ENCODE assay signal across 8 mouse cellular contexts in genomic region chr11:75152603-75153557, GRCm38 (mm10). TPM values are rescaled to one million over a fixed set of nuclear protein-coding genes. Genes with fewer than 3 reads are reported as not detected.
DNase-seq lines count a peak whose midpoint lies in the region; ATAC-seq lines count a peak whose summit lies in the region.

No protein-coding gene starts in this region.

- H3K36me3 ChIP-seq in hindbrain, embryonic 13.5 days, result peaks cover 25% of the 10 kb centered on the region
- no peaks in the 10 kb centered on the region for H3K36me3 ChIP-seq in hindbrain, embryonic 11.5 days (ENCODE audit: control insufficient read depth, insufficient read depth, low read length)
- H3K36me3 ChIP-seq in heart, embryonic 14.5 days (ENCODE audit: control insufficient read depth, insufficient read depth, low read length), result peaks cover 33% of the 10 kb centered on the region
- 0 out of 2 replicates have a peak, but pooled peaks cover 3% of the 10 kb centered on the region for H3K36me3 ChIP-seq in liver, embryonic 13.5 days
- H3K36me3 ChIP-seq in forebrain, embryonic 13.5 days (ENCODE audit: poor library complexity, severe bottlenecking), result peaks cover 27% of the 10 kb centered on the region

- H3K4me3 ChIP-seq in hindbrain, embryonic 13.5 days, result no peak overlapping the region
- H3K4me3 ChIP-seq in hindbrain, embryonic 11.5 days (ENCODE audit: low read depth, low read length), result no peak overlapping the region
- no peak overlapping the region for H3K4me3 ChIP-seq in brown adipose tissue, adult 24 weeks (ENCODE audit: insufficient read depth, low read depth, low read length)
- no peak overlapping the region for H3K4me3 ChIP-seq in heart, embryonic 14.5 days (ENCODE audit: control insufficient read depth in 1 of 2, insufficient read depth in 1 of 2, low read depth in 1 of 2, low read length in 2 of 2)
- no peak overlapping the region for H3K4me3 ChIP-seq in liver, embryonic 13.5 days (replicated peaks)
- no peak overlapping the region for H3K4me3 ChIP-seq in forebrain, embryonic 13.5 days

- H3K9ac ChIP-seq in hindbrain, embryonic 13.5 days, result no peak overlapping the region
- H3K9ac ChIP-seq in hindbrain, embryonic 11.5 days (ENCODE audit: low read depth, low read length), result no peak overlapping the region
- no peak overlapping the region; the same call in 1 of the 2 replicates for H3K9ac ChIP-seq in heart, embryonic 14.5 days (ENCODE audit: low read length)
- H3K9ac ChIP-seq in liver, embryonic 13.5 days, result no peak overlapping the region
- H3K9ac ChIP-seq in forebrain, embryonic 13.5 days, result no peak overlapping the region

- peaks cover 23% of the 10 kb centered on the region for H3K4me1 ChIP-seq in hindbrain, embryonic 13.5 days (replicated peaks)
- peaks cover under 1% of the 10 kb centered on the region; the same call in 1 of the 2 replicates for H3K4me1 ChIP-seq in hindbrain, embryonic 11.5 days (replicated peaks; ENCODE audit: control insufficient read depth, insufficient read depth, low read length)
- peaks cover 33% of the 10 kb centered on the region for H3K4me1 ChIP-seq in brown adipose tissue, adult 24 weeks (ENCODE audit: control insufficient read depth, insufficient read depth, insufficient read length, low read length)
- peaks cover 22 to 29% of the 10 kb centered on the region in 2 experiments for H3K4me1 ChIP-seq in heart, embryonic 14.5 days (ENCODE audit: control insufficient read depth in 2 of 2, insufficient read depth in 2 of 2, low read length in 2 of 2)
- H3K4me1 ChIP-seq in liver, embryonic 13.5 days (replicated peaks), result peaks cover 51% of the 10 kb centered on the region
- peaks cover 4% of the 10 kb centered on the region; the same call in 1 of the 2 replicates for H3K4me1 ChIP-seq in forebrain, embryonic 13.5 days

- WGBS in hindbrain, embryonic 13.5 days, result 81% methylated on average over 18 of the region's 18 CpGs
- WGBS in hindbrain, embryonic 11.5 days, result 79% methylated on average over 18 of the region's 18 CpGs
- WGBS in heart, embryonic 14.5 days, result 54% methylated on average over 18 of the region's 18 CpGs
- WGBS in liver, embryonic 13.5 days (ENCODE audit: insufficient replicate concordance), result 55% methylated on average over 18 of the region's 18 CpGs
- WGBS in forebrain, embryonic 13.5 days, result 89% methylated on average over 18 of the region's 18 CpGs

- ATAC-seq in hindbrain, embryonic 13.5 days (ENCODE audit: low FRiP score), result no peak
- no peak for ATAC-seq in hindbrain, embryonic 11.5 days (ENCODE audit: low FRiP score)
- peak; percentile 53; the same call in 1 of the 2 replicates for ATAC-seq in heart, embryonic 14.5 days (ENCODE audit: insufficient number of reproducible peaks, insufficient read depth, low FRiP score, low read depth)
- no peak for ATAC-seq in liver, embryonic 13.5 days (ENCODE audit: low read depth)
- ATAC-seq in forebrain, embryonic 13.5 days, result no peak

- H3K9me3 ChIP-seq in hindbrain, embryonic 13.5 days, result no peaks in the 10 kb centered on the region
- H3K9me3 ChIP-seq in hindbrain, embryonic 11.5 days (ENCODE audit: control insufficient read depth, low read length), result no peaks in the 10 kb centered on the region
- no peaks in the 10 kb centered on the region for H3K9me3 ChIP-seq in heart, embryonic 14.5 days (ENCODE audit: control insufficient read depth, low read length)
- no peaks in the 10 kb centered on the region for H3K9me3 ChIP-seq in liver, embryonic 13.5 days (replicated peaks)
- H3K9me3 ChIP-seq in forebrain, embryonic 13.5 days (replicated peaks), result no peaks in the 10 kb centered on the region

- H3K27me3 ChIP-seq in hindbrain, embryonic 13.5 days, result no peaks in the 10 kb centered on the region
- H3K27me3 ChIP-seq in hindbrain, embryonic 11.5 days (ENCODE audit: control insufficient read depth, insufficient read depth, low read length), result no peaks in the 10 kb centered on the region
- H3K27me3 ChIP-seq in heart, embryonic 14.5 days (ENCODE audit: control insufficient read depth, insufficient read depth, low read length), result no peaks in the 10 kb centered on the region
- H3K27me3 ChIP-seq in liver, embryonic 13.5 days, result no peaks in the 10 kb centered on the region
- H3K27me3 ChIP-seq in forebrain, embryonic 13.5 days, result no peaks in the 10 kb centered on the region

- no peak overlapping the region for H3K4me2 ChIP-seq in hindbrain, embryonic 13.5 days
- no peak overlapping the region for H3K4me2 ChIP-seq in hindbrain, embryonic 11.5 days (replicated peaks; ENCODE audit: low read depth, low read length)
- no peak overlapping the region for H3K4me2 ChIP-seq in heart, embryonic 14.5 days (ENCODE audit: low read length)
- H3K4me2 ChIP-seq in liver, embryonic 13.5 days, result no peak overlapping the region
- no peak overlapping the region for H3K4me2 ChIP-seq in forebrain, embryonic 13.5 days

- H3K27ac ChIP-seq in hindbrain, embryonic 13.5 days, result peak overlapping the region; percentile 20; the same call in 1 of the 2 replicates
- no peak overlapping the region for H3K27ac ChIP-seq in hindbrain, embryonic 11.5 days (ENCODE audit: low read depth, low read length)
- H3K27ac ChIP-seq in brown adipose tissue, adult 24 weeks (replicated peaks; ENCODE audit: low read depth, low read length), result peak overlapping the region; percentile 90
- peak overlapping the region; percentile 11 to 71 for H3K27ac ChIP-seq in heart, embryonic 14.5 days (replicated peaks in 1 of 2; ENCODE audit: control insufficient read depth in 1 of 2, insufficient read depth in 1 of 2, low read depth in 2 of 2, low read length in 2 of 2)
- peak overlapping the region; percentile 15 for H3K27ac ChIP-seq in liver, embryonic 13.5 days
- no peak overlapping the region for H3K27ac ChIP-seq in forebrain, embryonic 13.5 days

- no peak for DNase-seq in hindbrain, embryonic 11.5 days (ENCODE audit: low spot score)
- no peak for DNase-seq in liver, embryonic 13.5 days
- DNase-seq in testis, postnatal 10 days (ENCODE audit: low spot score), result peak; percentile 49
- DNase-seq in MN1 (ENCODE audit: low spot score), result no peak

RNA-seq across cellular contexts. Expression of gene Hic1, which starts 16.4 kb away (rescaled TPM):
- polyA plus RNA-seq in hindbrain, embryonic 13.5 days (2015; fragmentation: Nextera tagmentation; extraction: Ambion mirVana), result 3.4 TPM in 2 replicates
- polyA plus RNA-seq in hindbrain, embryonic 11.5 days (2014; fragmentation: Nextera tagmentation; extraction: Ambion mirVana), result 0.90 and 1.5 TPM in 2 replicates
- polyA plus RNA-seq in brown adipose tissue, adult 24 weeks (2012; ENCODE audit: insufficient read depth, insufficient read length, missing spikeins), result 4.9 and 5.3 TPM in 2 replicates
- polyA plus RNA-seq in heart, embryonic 14.5 days (2014; fragmentation: Nextera tagmentation; extraction: Ambion mirVana), result 6.4 and 6.8 TPM in 2 replicates
- 1.2 and 1.5 TPM in 2 replicates for polyA plus RNA-seq in liver, embryonic 13.5 days (2015; fragmentation: Nextera tagmentation; extraction: Ambion mirVana)
- polyA plus RNA-seq in forebrain, embryonic 13.5 days (2015; fragmentation: Nextera tagmentation; extraction: Ambion mirVana), result 1.2 and 1.5 TPM in 2 replicates

RNA-seq across cellular contexts. Expression of gene Ovca2, which starts 25.8 kb away (rescaled TPM):
- 17.0 and 18.2 TPM in 2 replicates for polyA plus RNA-seq in hindbrain, embryonic 13.5 days (2015; fragmentation: Nextera tagmentation; extraction: Ambion mirVana)
- polyA plus RNA-seq in hindbrain, embryonic 11.5 days (2014; fragmentation: Nextera tagmentation; extraction: Ambion mirVana), result 28.0 and 31.0 TPM in 2 replicates
- 10.4 and 13.2 TPM in 2 replicates for polyA plus RNA-seq in brown adipose tissue, adult 24 weeks (2012; ENCODE audit: insufficient read depth, insufficient read length, missing spikeins)
- polyA plus RNA-seq in heart, embryonic 14.5 days (2014; fragmentation: Nextera tagmentation; extraction: Ambion mirVana), result 19.4 and 19.7 TPM in 2 replicates
- polyA plus RNA-seq in liver, embryonic 13.5 days (2015; fragmentation: Nextera tagmentation; extraction: Ambion mirVana), result 13.3 and 13.4 TPM in 2 replicates
- polyA plus RNA-seq in forebrain, embryonic 13.5 days (2015; fragmentation: Nextera tagmentation; extraction: Ambion mirVana), result 22.8 and 25.1 TPM in 2 replicates

RNA-seq across cellular contexts. Expression of gene Dph1, which starts 38.2 kb away (rescaled TPM):
- 14.4 and 15.5 TPM in 2 replicates for polyA plus RNA-seq in hindbrain, embryonic 13.5 days (2015; fragmentation: Nextera tagmentation; extraction: Ambion mirVana)
- polyA plus RNA-seq in hindbrain, embryonic 11.5 days (2014; fragmentation: Nextera tagmentation; extraction: Ambion mirVana), result 14.1 and 18.8 TPM in 2 replicates
- polyA plus RNA-seq in brown adipose tissue, adult 24 weeks (2012; ENCODE audit: insufficient read depth, insufficient read length, missing spikeins), result 8.8 and 9.4 TPM in 2 replicates
- polyA plus RNA-seq in heart, embryonic 14.5 days (2014; fragmentation: Nextera tagmentation; extraction: Ambion mirVana), result 23.1 and 23.7 TPM in 2 replicates
- 13.8 and 15.8 TPM in 2 replicates for polyA plus RNA-seq in liver, embryonic 13.5 days (2015; fragmentation: Nextera tagmentation; extraction: Ambion mirVana)
- 13.9 and 15.8 TPM in 2 replicates for polyA plus RNA-seq in forebrain, embryonic 13.5 days (2015; fragmentation: Nextera tagmentation; extraction: Ambion mirVana)

RNA-seq across cellular contexts. Expression of gene Rtn4rl1, which starts 40.7 kb away (rescaled TPM):
- 6.2 and 8.0 TPM in 2 replicates for polyA plus RNA-seq in hindbrain, embryonic 13.5 days (2015; fragmentation: Nextera tagmentation; extraction: Ambion mirVana)
- 2.4 and 2.8 TPM in 2 replicates for polyA plus RNA-seq in hindbrain, embryonic 11.5 days (2014; fragmentation: Nextera tagmentation; extraction: Ambion mirVana)
- polyA plus RNA-seq in brown adipose tissue, adult 24 weeks (2012; ENCODE audit: insufficient read depth, insufficient read length, missing spikeins), result 5.3 and 6.1 TPM in 2 replicates
- 17.0 and 17.3 TPM in 2 replicates for polyA plus RNA-seq in heart, embryonic 14.5 days (2014; fragmentation: Nextera tagmentation; extraction: Ambion mirVana)
- polyA plus RNA-seq in liver, embryonic 13.5 days (2015; fragmentation: Nextera tagmentation; extraction: Ambion mirVana), result 0.78 and 0.97 TPM in 2 replicates
- polyA plus RNA-seq in forebrain, embryonic 13.5 days (2015; fragmentation: Nextera tagmentation; extraction: Ambion mirVana), result 2.2 and 2.6 TPM in 2 replicates

Comparison
In these comparisons a context has a peak if more than half of its experiments do, and no peak if none do; other contexts are left out.
1. H3K27ac ChIP-seq: peak in hindbrain, embryonic 13.5 days (single experiment), brown adipose tissue, adult 24 weeks (single experiment), heart, embryonic 14.5 days (2 of 2) and liver, embryonic 13.5 days (single experiment); none in hindbrain, embryonic 11.5 days (single experiment) and forebrain, embryonic 13.5 days (single experiment).